Mouse (Mus musculus): ENCODE results near the gene Ppp1r3c. TPM values are rescaled to one million over a fixed set of nuclear protein-coding genes. Genes with fewer than 3 reads are reported as not detected.

Gene Ppp1r3c
- polyA plus RNA-seq, 2 experiments from 2014 or later, result not detected

Other genes with a start within 250 kb of the Ppp1r3c start
- 1 to 10 TPM in 1 of 2 experiments, under 1 TPM in 1; 0.63 to 1.5 TPM for gene Hectd2, start 182.0 kb downstream of the Ppp1r3c start, polyA plus RNA-seq (2017; shearing (Covaris generic))
- gene Tnks2, start 97.6 kb upstream of the Ppp1r3c start, polyA plus RNA-seq (2017; shearing (Covaris generic)), result 10 to 100 TPM; 31.1 to 32.4 TPM
- gene Fgfbp3, start 183.0 kb upstream of the Ppp1r3c start, polyA plus RNA-seq (2017; shearing (Covaris generic)), result not detected
- 1 to 10 TPM; 8.2 to 9.1 TPM for gene Btaf1, start 189.4 kb upstream of the Ppp1r3c start, polyA plus RNA-seq (2017; shearing (Covaris generic))

All from activated CD4-positive, CD25-positive, alpha-beta regulatory T cell, adult 4 months (primary cell).